8 mouse cellular contexts compared by ENCODE assay signal in the genomic region with DNA sequence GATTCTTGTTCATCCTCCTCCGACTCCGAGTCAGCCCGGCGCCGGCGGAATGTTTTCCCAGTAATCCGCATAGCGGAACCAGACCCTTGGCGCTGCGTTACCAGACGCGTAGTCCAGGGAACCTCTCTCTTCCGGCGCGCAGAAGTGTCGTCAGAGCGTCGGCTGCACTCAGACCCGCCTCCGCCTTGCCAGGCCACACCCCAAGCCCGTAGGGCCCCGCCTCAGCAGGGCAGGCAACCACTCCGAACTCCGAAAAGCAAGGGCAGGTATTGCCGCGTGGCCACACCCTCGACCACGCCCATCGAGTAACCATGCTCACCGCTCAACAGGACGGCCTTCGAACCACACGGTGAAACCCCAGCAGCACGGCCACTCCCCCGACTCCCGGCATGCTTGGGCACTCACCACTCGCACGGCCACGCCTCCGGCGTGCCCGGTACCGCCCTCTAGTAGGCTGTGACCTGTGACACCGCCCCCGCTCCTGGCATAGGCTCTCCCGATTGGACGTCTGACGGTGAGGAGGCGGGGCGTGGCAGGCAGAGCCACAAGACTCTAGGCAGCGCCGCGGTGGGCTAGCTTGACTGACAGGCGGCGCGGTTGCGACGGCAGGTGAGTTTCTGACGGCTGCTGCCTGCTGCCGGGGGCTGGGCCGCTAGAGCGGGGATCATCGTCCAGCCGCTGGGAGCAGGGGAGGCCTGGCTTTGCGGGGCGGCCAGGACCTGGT. TPM values are rescaled to one million over a fixed set of nuclear protein-coding genes. Genes with fewer than 3 reads are reported as not detected.
DNase-seq lines count a peak whose midpoint lies in the region; ATAC-seq and TF ChIP-seq lines count a peak whose summit lies in the region.

A gene (minus strand): TSS at position 412 of the 724 bp plus-strand sequence.
A gene (plus strand): TSS at position 490 of the 724 bp plus-strand sequence.

- peak within 1 kb of the TSS; percentile 92 for H3K27ac ChIP-seq in gastrocnemius, adult 2 months
- H3K27ac ChIP-seq in hindbrain, postnatal 0 days = peak within 1 kb of the TSS; percentile 65
- H3K27ac ChIP-seq in left cerebral cortex, adult 2 months = peak within 1 kb of the TSS; percentile 76

- H3K4me1 ChIP-seq in hindbrain, postnatal 0 days (ENCODE audit: insufficient read depth, low read length) = no peaks in the 10 kb centered on the region

- peak within 1 kb of the TSS; percentile 62 for H3K4me2 ChIP-seq in hindbrain, postnatal 0 days (ENCODE audit: low read depth, low read length)

- under 1% methylated on average over 66 of the region's 66 CpGs for WGBS in hindbrain, postnatal 0 days

- peaks cover 20% of the 10 kb centered on the region for H3K36me3 ChIP-seq in hindbrain, postnatal 0 days (ENCODE audit: insufficient read depth, low read length)

- peak within 1 kb of the TSS; percentile 89 for H3K4me3 ChIP-seq in gastrocnemius, adult 2 months
- peak within 1 kb of the TSS; percentile 84 for H3K4me3 ChIP-seq in hindbrain, postnatal 0 days (ENCODE audit: low read length)
- peak within 1 kb of the TSS; percentile 67 for H3K4me3 ChIP-seq in left cerebral cortex, adult 2 months

- peak within 1 kb of the TSS; percentile 59 for H3K9ac ChIP-seq in hindbrain, postnatal 0 days (replicated peaks; ENCODE audit: low read length)

- H3K27me3 ChIP-seq in hindbrain, postnatal 0 days (ENCODE audit: insufficient read depth, low read length) = no peaks in the 10 kb centered on the region

- peak; percentile 100 for DNase-seq in ZHBTc4 (ENCODE audit: low read depth, low spot score)
- DNase-seq in gastrocnemius, adult 2 months = peak; percentile 100
- DNase-seq in hindbrain, postnatal 0 days (ENCODE audit: low spot score) = peak; percentile 99
- DNase-seq in left cerebral cortex, adult 2 months (ENCODE audit: extremely low spot score in 1 of 2, low spot score in 2 of 2) = peak; percentile 98 to 99
- peak; percentile 99 to 100 for DNase-seq in right cerebral cortex, adult 2 months (ENCODE audit: low spot score in 2 of 2)
- DNase-seq in urinary bladder, postnatal 14 days (ENCODE audit: low spot score) = peak; percentile 100

- ATAC-seq in common myeloid progenitor, adult 5-6 weeks (replicated peaks; ENCODE audit: low read depth, poor library complexity, severe bottlenecking) = peak; percentile 95
- peak; percentile 99 for ATAC-seq in hindbrain, postnatal 0 days
- ATAC-seq in megakaryocyte, adult 5-6 weeks (ENCODE audit: poor library complexity, severe bottlenecking) = peak; percentile 93

- intact Hi-C loops in gastrocnemius, adult 2 months (cut with DNase I) = no loop called here
- intact Hi-C loops in left cerebral cortex, adult 2 months (cut with DNase I) = loop anchor here (5.0 to 10.0 kb wide), 2 partner anchors 170 to 1857 kb away; a partner anchor contains a TSS

- TF ChIP-seq CTCF in gastrocnemius, adult 2 months (IDR thresholded peaks at IDR 0.05) = no peak; the same call in 1 of the 2 replicates
- peak; percentile 26; the same call in 1 of the 2 replicates for TF ChIP-seq CTCF in hindbrain, postnatal 0 days (IDR thresholded peaks at IDR 0.05; ENCODE audit: low read depth)
- TF ChIP-seq CTCF in left cerebral cortex, adult 2 months (IDR thresholded peaks at IDR 0.05) = no peak; the same call in 1 of the 2 replicates

- H3K9me3 ChIP-seq in hindbrain, postnatal 0 days (ENCODE audit: low read length) = no peaks in the 10 kb centered on the region

RNA-seq across cellular contexts. Expression of the first gene that starts in this region (rescaled TPM):
- 69.7 and 74.5 TPM in 2 replicates for total RNA-seq in common myeloid progenitor, adult 5-6 weeks (2017)
- total RNA-seq in gastrocnemius, adult 2 months (2021) = 10 to 100 TPM; 25.9 to 26.6 TPM
- total RNA-seq in hindbrain, postnatal 0 days (2014; rRNA removed) = 19.7 and 22.2 TPM in 2 replicates
- 84.8 and 89.5 TPM in 2 replicates for polyA plus RNA-seq in hindbrain, postnatal 0 days (2015; fragmentation: Nextera tagmentation; extraction: Ambion mirVana)
- 10 to 100 TPM; 65.0 to 68.6 TPM for total RNA-seq in left cerebral cortex, adult 2 months (2021)
- 30.7 and 36.0 TPM in 2 replicates for total RNA-seq in megakaryocyte, adult 5-6 weeks (2015)
- total RNA-seq in megakaryocyte, adult 5-6 weeks (2017) = 56.0 and 66.1 TPM in 2 replicates

RNA-seq across cellular contexts. Expression of the second gene that starts in this region (rescaled TPM):
- total RNA-seq in common myeloid progenitor, adult 5-6 weeks (2017) = 2.2 and 5.7 TPM in 2 replicates
- 10 to 100 TPM in 1 of 2 experiments, 1 to 10 TPM in 1; 8.7 to 10.6 TPM for total RNA-seq in gastrocnemius, adult 2 months (2021)
- 43.0 and 49.9 TPM in 2 replicates for total RNA-seq in hindbrain, postnatal 0 days (2014; rRNA removed)
- 30.4 and 32.0 TPM in 2 replicates for polyA plus RNA-seq in hindbrain, postnatal 0 days (2015; fragmentation: Nextera tagmentation; extraction: Ambion mirVana)
- total RNA-seq in left cerebral cortex, adult 2 months (2021) = 10 to 100 TPM; 76.0 to 82.8 TPM
- 1.9 and 2.5 TPM in 2 replicates for total RNA-seq in megakaryocyte, adult 5-6 weeks (2015)
- 2.9 and 3.1 TPM in 2 replicates for total RNA-seq in megakaryocyte, adult 5-6 weeks (2017)

Comparison
In these comparisons a context has a peak if more than half of its experiments do, and no peak if none do; other contexts are left out.
1. Peak in every context shown above with its lines: DNase-seq, ATAC-seq, H3K4me3 ChIP-seq and H3K27ac ChIP-seq.